Mouse (Mus musculus): ENCODE results near the gene Tmem136.

Gene Tmem136

DNA sequence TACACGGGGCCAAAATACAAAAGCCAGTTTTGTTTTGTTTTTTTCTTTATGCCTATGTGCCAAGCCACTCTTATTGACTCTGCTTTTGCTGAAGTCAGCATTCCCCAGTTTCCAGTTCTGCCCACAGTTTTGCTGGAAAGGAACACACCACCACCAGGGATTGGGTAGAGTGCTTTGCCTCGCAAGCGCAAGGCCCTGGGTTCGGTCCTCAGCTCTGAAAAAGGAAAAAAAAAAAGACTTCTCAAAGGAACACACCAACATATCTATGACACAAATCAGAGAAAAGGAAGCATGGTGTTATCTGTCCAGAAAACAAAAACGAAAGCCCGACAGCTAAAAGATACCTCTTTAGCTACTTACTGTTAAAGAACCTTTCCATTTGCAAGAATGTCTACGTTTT, 7.2 kb downstream of the Tmem136 start:
- in situ Hi-C loops (cut with MboI; ENCODE audit: low sequenced_read_pairs), result no loop called here

GRCm38 (mm10) chr9:43108721-43109120, 7.6 kb downstream of the Tmem136 start:
- in situ Hi-C loops (cut with MboI; ENCODE audit: low sequenced_read_pairs), result no loop called here

GRCm38 (mm10) chr9:43108081-43108480, 8.3 kb downstream of the Tmem136 start:
- in situ Hi-C loops (cut with MboI; ENCODE audit: low sequenced_read_pairs), result no loop called here

DNA sequence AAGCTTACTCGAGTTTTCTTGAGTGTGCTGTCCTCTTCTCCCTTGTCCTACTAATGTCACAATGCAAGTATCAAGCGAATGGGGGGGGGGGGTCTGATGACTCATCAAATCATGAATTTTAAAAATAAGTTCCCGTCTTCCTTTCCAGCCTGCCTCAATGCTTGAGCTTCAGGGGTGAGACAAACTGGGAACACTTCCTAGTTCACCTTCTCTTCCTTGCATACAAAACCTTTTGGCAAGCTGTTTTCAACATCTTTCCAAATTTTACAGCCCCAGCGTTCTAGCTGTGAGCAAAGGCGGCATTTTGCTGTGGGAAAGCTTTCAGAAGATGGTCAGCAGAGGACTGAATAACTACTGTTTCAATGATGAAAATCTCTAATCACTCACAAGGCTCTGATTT, 8.8 kb downstream of the Tmem136 start:
- in situ Hi-C loops (cut with MboI; ENCODE audit: low sequenced_read_pairs), result no loop called here

DNA sequence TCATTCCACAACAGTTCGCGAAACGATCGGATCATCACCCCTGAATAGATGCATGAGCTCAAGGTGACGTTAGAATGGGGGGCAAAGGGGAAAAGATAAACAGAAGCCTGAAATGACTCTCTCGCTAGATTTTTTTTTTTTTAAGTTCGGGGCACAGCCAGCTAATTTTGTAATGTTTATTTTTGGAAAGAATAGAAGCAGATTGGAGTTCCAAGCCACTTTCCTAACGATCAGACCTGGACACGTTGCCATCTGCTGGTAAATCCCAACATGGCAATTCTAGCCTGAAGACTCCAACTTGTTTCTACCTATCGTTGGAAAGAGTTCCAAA, 9.2 kb downstream of the Tmem136 start, which contains the start of gene Arhgef12:
TSS of gene Arhgef12 (minus strand) at position 53 of the 331 bp plus-strand sequence.
- in situ Hi-C loops (cut with MboI; ENCODE audit: low sequenced_read_pairs), result no loop called here

GRCm38 (mm10) chr9:43106426-43107186, 9.8 kb downstream of the Tmem136 start:
- in situ Hi-C loops (cut with MboI; ENCODE audit: low sequenced_read_pairs), result no loop called here

GRCm38 (mm10) chr9:43105664-43106361, 10.6 kb downstream of the Tmem136 start:
- in situ Hi-C loops (cut with MboI; ENCODE audit: low sequenced_read_pairs), result no loop called here

- in situ Hi-C loops (cut with MboI; ENCODE audit: low sequenced_read_pairs), result no loop called here
These were observed 11.3 kb downstream of the Tmem136 start for GRCm38 (mm10) chr9:43104873-43105663.

- in situ Hi-C loops (cut with MboI; ENCODE audit: low sequenced_read_pairs), result no loop called here
These were observed 11.9 kb downstream of the Tmem136 start for GRCm38 (mm10) chr9:43104526-43104872.

GRCm38 (mm10) chr9:43103675-43104299, 12.6 kb downstream of the Tmem136 start:
- in situ Hi-C loops (cut with MboI; ENCODE audit: low sequenced_read_pairs), result no loop called here

- in situ Hi-C loops (cut with MboI; ENCODE audit: low sequenced_read_pairs), result no loop called here
These were observed 13.4 kb downstream of the Tmem136 start for GRCm38 (mm10) chr9:43102931-43103330.

DNA sequence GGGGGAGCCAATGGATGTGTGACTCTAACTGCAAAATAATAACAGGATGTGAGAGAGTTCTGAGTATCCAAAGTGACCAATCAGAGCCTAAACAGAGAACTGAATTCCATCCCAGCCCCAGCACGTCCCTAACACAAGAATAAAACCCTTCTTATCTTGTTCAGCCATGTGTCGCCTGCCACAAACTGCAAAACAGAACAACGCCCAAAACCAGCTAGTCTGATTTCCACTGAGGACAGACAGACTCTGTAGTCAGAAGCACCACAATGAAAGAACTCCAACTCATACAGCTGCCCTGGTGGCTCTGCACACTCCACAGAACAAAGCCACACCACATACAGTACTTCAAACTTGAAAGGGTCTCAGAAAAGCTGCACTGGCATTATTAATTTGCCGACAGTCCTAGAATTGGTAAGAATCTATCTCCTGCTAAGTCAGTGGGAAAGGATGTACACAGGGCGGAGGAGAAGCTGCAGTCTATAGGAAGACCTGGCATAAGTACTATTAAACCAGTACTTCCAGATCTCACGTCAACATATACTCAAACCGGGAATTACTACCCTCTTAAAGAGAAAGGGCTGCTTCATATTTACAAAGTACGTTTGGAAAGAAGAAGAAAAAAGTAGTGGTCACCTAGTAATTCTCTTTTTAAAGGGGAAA, 14.3 kb downstream of the Tmem136 start:
- in situ Hi-C loops (cut with MboI; ENCODE audit: low sequenced_read_pairs), result no loop called here

DNA sequence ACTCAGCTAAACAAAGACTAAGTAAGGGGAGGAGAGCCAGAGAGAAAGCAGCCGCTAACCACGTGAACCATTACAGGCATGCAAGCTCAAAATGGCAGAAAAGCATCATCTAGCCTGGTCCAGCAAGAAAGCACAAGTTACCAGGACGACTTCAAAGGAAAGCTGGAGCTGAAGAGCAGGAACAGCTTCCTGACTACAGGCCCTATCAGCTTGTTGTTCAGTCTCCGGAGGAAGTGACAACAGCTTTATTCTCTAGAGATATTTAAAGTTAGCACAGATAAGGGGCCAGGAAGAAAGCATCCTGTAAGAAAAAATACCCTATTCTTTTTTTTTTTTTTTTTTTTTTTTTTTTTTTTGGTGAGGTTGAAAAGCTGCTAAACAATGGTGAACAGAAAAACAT, 17.4 kb downstream of the Tmem136 start:
- in situ Hi-C loops (cut with MboI; ENCODE audit: low sequenced_read_pairs), result no loop called here

DNA sequence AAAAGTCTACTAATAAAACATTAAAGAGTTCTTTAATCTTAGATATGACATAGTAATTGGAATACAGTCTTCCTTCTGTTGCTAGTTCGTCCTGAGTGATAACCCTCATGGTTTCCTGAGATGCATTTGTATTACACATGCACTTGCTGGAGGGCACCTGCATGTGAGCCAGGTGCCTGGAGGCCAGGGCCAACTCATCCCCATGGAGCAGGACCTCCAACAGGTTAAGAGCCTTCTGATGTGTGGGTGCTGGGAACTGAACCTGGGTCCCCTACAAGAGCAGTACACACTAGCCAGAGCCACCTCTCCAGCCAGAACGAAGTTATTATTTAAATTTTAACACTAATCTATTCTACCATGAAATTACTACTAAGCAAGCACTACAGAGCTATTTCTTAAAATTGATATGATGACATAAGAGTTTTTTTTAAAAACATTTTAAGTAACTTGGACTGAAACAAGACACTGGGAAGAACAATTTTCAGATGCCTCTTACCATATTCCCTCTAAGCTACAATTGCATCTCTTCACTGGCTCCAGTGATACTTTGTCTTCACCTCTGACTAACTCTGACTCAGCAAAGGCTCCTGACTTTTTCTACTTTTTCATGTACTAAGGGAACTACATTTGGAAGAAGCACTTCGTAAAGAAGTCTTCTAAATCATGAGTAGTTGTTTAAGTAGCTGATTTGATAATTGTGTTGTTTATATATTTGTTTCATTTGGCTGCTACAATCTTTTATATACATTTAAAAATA, 18.4 kb downstream of the Tmem136 start:
- in situ Hi-C loops (cut with MboI; ENCODE audit: low sequenced_read_pairs), result no loop called here

DNA sequence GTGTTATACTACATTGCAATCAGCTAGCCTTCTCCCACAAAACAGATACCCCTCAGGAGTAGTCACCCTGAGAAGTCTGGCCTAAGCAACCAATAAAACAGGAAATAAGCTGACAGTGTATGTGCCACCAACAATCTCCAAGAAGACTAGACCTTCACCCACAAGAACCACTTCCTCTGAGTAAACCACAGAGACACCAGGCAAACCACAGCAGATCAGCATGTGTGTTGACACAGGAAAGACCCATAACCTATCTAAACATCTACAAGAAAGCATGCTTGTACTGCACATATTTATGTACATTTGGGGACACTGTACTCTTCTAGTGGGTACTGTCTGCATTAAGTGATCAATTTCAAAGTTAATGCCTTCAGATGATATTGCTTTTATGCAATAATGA, 20.0 kb downstream of the Tmem136 start:
- in situ Hi-C loops (cut with MboI; ENCODE audit: low sequenced_read_pairs), result no loop called here

DNA sequence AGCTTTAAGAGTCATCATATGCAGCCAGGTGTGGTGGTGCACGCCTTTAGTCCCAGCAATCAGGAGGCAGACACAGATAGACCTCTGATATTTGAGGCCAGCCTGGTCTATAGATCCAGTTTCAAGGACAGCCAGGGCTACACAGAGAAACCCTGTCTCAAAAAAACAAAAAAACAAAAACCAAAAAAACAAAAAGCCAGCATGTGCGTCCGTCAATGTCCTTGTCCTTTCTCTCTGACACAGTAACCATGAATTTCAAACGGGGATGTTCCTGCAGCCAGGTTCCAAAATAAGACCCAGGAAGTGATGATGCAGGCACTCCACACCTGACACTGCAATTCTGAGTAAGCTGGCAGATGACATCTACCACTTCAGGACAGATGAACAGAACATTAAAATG, 21.5 kb downstream of the Tmem136 start:
- in situ Hi-C loops (cut with MboI; ENCODE audit: low sequenced_read_pairs), result no loop called here

- in situ Hi-C loops (cut with MboI; ENCODE audit: low sequenced_read_pairs), result no loop called here
These were observed 22.6 kb downstream of the Tmem136 start for GRCm38 (mm10) chr9:43093803-43094202.

- in situ Hi-C loops (cut with MboI; ENCODE audit: low sequenced_read_pairs), result no loop called here
These were observed 30.6 kb downstream of the Tmem136 start for GRCm38 (mm10) chr9:43085686-43086285.

DNA sequence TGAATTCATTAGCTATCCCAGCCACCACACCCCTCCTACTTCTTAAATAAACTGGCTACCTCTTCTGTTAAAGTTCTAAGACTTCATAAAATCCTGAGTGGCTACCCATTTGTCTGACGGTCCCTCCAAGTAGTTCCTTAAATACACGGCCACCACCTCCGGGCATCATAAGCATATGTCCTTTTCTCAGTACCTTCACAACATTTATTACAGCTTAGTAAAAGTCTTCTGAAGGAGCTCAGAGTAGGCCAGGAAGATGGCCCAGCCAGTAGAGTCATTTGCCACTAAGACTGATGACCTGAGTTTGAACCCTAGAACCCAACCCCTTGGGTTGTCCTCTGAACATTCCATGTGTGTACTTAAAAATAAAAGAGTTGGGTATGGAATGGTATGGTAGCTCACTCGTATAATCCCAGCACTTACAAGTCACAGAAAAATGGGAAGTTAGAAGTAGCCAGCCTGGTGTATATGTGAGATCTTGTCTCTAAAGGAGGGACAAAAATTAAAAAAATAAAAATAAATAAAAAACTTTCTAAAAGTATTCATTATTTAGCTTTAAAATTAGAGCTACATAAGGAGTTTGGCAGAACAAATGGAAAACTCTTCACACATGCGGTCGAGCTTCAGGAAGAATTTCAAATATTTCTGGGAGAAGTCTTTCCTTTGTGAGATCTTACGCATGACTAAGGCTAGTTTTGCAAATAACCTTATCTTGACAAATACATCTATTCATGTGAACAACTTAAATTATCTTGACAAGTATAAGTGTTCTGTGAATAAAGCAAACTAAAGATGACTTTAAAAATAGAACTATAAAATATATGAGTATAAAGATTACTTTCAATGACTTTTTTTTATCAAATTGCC, 31.6 kb downstream of the Tmem136 start:
- in situ Hi-C loops (cut with MboI; ENCODE audit: low sequenced_read_pairs), result no loop called here
